ENCODE assay signal across 11 mouse cellular contexts in the genomic region with DNA sequence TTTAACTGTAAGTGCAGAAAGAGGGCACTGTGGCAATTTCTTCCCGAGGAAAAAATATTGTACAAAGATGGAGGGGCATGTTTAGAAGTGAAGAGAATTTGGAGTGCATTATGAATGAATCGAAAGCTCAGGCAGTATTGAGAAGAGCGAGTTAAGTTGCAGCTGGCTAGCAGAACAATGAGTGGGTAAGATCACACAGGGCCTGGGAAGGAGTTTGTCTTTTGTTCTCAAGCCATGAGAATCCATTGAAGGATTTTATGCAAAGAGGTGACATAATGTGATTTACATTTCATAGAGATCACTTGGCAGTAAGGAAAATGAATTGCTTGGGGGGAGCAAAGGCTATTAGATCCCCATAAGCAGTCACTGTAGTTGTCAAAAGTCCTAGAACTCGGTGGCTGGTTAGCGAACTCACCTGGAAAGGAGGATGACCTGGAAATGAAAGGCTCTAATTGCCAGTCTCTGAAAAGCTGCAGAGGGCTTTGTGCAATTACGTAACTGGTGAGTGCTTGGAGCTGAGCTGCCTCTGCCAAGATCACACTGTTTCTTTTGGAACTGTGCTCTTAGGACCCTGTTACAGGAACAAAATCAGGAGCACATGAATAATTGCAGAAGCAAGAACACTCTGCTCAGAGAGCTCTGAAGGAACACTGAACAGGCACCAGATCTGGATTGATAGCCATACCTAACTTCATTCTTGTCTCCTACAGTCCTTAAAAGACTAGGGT. TPM values are rescaled to one million over a fixed set of nuclear protein-coding genes. Genes with fewer than 3 reads are reported as not detected.
A peak's percentile ranks its signal among the peaks of the same experiment; 100 is the strongest.
DNase-seq lines count a peak whose midpoint lies in the region; ATAC-seq and TF ChIP-seq lines count a peak whose summit lies in the region.
"Had no signal": no experiment of that assay in that cellular context is flagged by ENCODE, and none has a peak within 500 bp of the region (broad histone marks: within the 10 kb centered on the region; RNA-seq: fewer than 3 reads in every experiment).

No protein-coding gene starts in this region.

- H3K27ac ChIP-seq in gastrocnemius, adult 2 months = peak overlapping the region; percentile 25; the same call in 1 of the 2 replicates
- H3K27ac ChIP-seq in liver, adult 2 months (replicated peaks; ENCODE audit: insufficient read depth, low read depth, low read length) = no peak overlapping the region
- no peak overlapping the region for H3K27ac ChIP-seq in liver, embryonic 11.5 days (ENCODE audit: low read depth, low read length)
- H3K27ac ChIP-seq in embryonic facial prominence, embryonic 14.5 days (replicated peaks; ENCODE audit: low read depth, low read length) = 0 out of 2 replicates have a peak overlapping the region, but pooled peaks have one; percentile 6
- H3K27ac ChIP-seq in midbrain, embryonic 14.5 days (replicated peaks; ENCODE audit: low read depth, low read length) = 0 out of 2 replicates have a peak overlapping the region, but pooled peaks have one; percentile 14
- H3K27ac ChIP-seq: embryonic facial prominence, embryonic 15.5 days had no signal

- H3K4me1 ChIP-seq in liver, adult 2 months (ENCODE audit: control insufficient read depth, insufficient read depth, low read length) = no peaks in the 10 kb centered on the region
- no peaks in the 10 kb centered on the region for H3K4me1 ChIP-seq in liver, embryonic 11.5 days (replicated peaks; ENCODE audit: control insufficient read depth, insufficient read depth, low read length)
- no peaks in the 10 kb centered on the region for H3K4me1 ChIP-seq in embryonic facial prominence, embryonic 14.5 days (ENCODE audit: control insufficient read depth, insufficient read depth, low read length)
- no peaks in the 10 kb centered on the region for H3K4me1 ChIP-seq in midbrain, embryonic 14.5 days (ENCODE audit: control insufficient read depth, insufficient read depth, low read length)

- no peak for DNase-seq in gastrocnemius, adult 2 months
- no peak for DNase-seq in gastrocnemius, postnatal 25 days
- peak; percentile 53 for DNase-seq in liver, adult 2 months (ENCODE audit: extremely low read depth, low read depth, low spot score)
- DNase-seq in liver, embryonic 11.5 days (ENCODE audit: low spot score) = no peak
- DNase-seq in embryonic facial prominence, embryonic 14.5 days (ENCODE audit: low spot score) = no peak
- DNase-seq in midbrain, embryonic 14.5 days = peak; percentile 32
- DNase-seq in thymus, postnatal 4 days = no peak

- TF ChIP-seq CTCF in gastrocnemius, adult 2 months (IDR thresholded peaks at IDR 0.05) = no peak
- no peak for TF ChIP-seq CTCF in liver, adult 2 months (IDR thresholded peaks at IDR 0.05; ENCODE audit: low read depth, low read length)

- H3K4me3 ChIP-seq in gastrocnemius, adult 2 months = no peak overlapping the region
- no peak overlapping the region for H3K4me3 ChIP-seq in liver, adult 2 months (ENCODE audit: insufficient read depth, low read depth, low read length)
- H3K4me3 ChIP-seq in liver, embryonic 11.5 days (ENCODE audit: low read depth, low read length) = no peak overlapping the region
- no peak overlapping the region for H3K4me3 ChIP-seq in embryonic facial prominence, embryonic 14.5 days (ENCODE audit: low read depth, low read length)
- no peak overlapping the region for H3K4me3 ChIP-seq in midbrain, embryonic 14.5 days (replicated peaks; ENCODE audit: low read depth, low read length)
- H3K4me3 ChIP-seq: embryonic facial prominence, embryonic 15.5 days; myocyte had no signal

- H3K9me3 ChIP-seq in liver, embryonic 11.5 days (ENCODE audit: control insufficient read depth, low read length) = no peaks in the 10 kb centered on the region
- H3K9me3 ChIP-seq in embryonic facial prominence, embryonic 14.5 days (ENCODE audit: control insufficient read depth, low read length) = no peaks in the 10 kb centered on the region
- no peaks in the 10 kb centered on the region for H3K9me3 ChIP-seq in midbrain, embryonic 14.5 days (ENCODE audit: control insufficient read depth, low read length)
- H3K9me3 ChIP-seq: embryonic facial prominence, embryonic 15.5 days had no signal

- H3K79me2 ChIP-seq in liver, adult 2 months (ENCODE audit: control insufficient read depth, insufficient read depth, low read length) = no peaks in the 10 kb centered on the region

- H3K4me2 ChIP-seq in liver, embryonic 11.5 days = no peak overlapping the region
- H3K4me2 ChIP-seq in embryonic facial prominence, embryonic 14.5 days (ENCODE audit: low read depth, low read length) = no peak overlapping the region
- no peak overlapping the region for H3K4me2 ChIP-seq in midbrain, embryonic 14.5 days (ENCODE audit: low read length)
- H3K4me2 ChIP-seq: embryonic facial prominence, embryonic 15.5 days had no signal

- H3K36me3 ChIP-seq in liver, adult 2 months (ENCODE audit: control insufficient read depth, insufficient read depth, low read length) = peaks cover 32% of the 10 kb centered on the region
- H3K36me3 ChIP-seq in liver, embryonic 11.5 days (ENCODE audit: control insufficient read depth, insufficient read depth, low read length) = peaks cover 24% of the 10 kb centered on the region
- peaks cover 40% of the 10 kb centered on the region for H3K36me3 ChIP-seq in embryonic facial prominence, embryonic 14.5 days (ENCODE audit: control insufficient read depth, insufficient read depth, low read length)
- H3K36me3 ChIP-seq in midbrain, embryonic 14.5 days (ENCODE audit: control insufficient read depth, insufficient read depth, low read length) = peaks cover 31% of the 10 kb centered on the region

- WGBS in liver, adult 2 months = 65% methylated on average over 6 of the region's 6 CpGs
- 84% methylated on average over 6 of the region's 6 CpGs for WGBS in liver, embryonic 11.5 days
- WGBS in embryonic facial prominence, embryonic 14.5 days = 77% methylated on average over 6 of the region's 6 CpGs
- WGBS in midbrain, embryonic 14.5 days = 24% methylated on average over 6 of the region's 6 CpGs

- intact Hi-C loops in gastrocnemius, adult 2 months (cut with DNase I) = loop anchor here (1.0 kb wide), 1 partner anchor 85 kb away; no protein-coding TSS in a partner anchor

- no peaks in the 10 kb centered on the region for H3K27me3 ChIP-seq in liver, adult 2 months (ENCODE audit: control insufficient read depth, insufficient read depth, low read length)
- H3K27me3 ChIP-seq in liver, embryonic 11.5 days (replicated peaks; ENCODE audit: control insufficient read depth, insufficient read depth, low read length) = no peaks in the 10 kb centered on the region
- H3K27me3 ChIP-seq in embryonic facial prominence, embryonic 14.5 days (replicated peaks; ENCODE audit: control insufficient read depth, insufficient read depth, low read length) = no peaks in the 10 kb centered on the region
- H3K27me3 ChIP-seq in midbrain, embryonic 14.5 days (ENCODE audit: control insufficient read depth, insufficient read depth, low read length) = no peaks in the 10 kb centered on the region
- H3K27me3 ChIP-seq: embryonic facial prominence, embryonic 15.5 days had no signal

- TF ChIP-seq POLR2A in liver, adult 2 months (IDR thresholded peaks at IDR 0.05; ENCODE audit: extremely low read depth, insufficient read depth, low read length) = no peak

- ATAC-seq in liver, embryonic 11.5 days (replicated peaks; ENCODE audit: low FRiP score) = no peak
- peak; percentile 38; the same call in 1 of the 2 replicates for ATAC-seq in embryonic facial prominence, embryonic 14.5 days (ENCODE audit: low read depth)
- ATAC-seq in midbrain, embryonic 14.5 days (ENCODE audit: low FRiP score, low TSS enrichment) = no peak; the same call in 1 of the 2 replicates
- ATAC-seq in megakaryocyte, adult 5-6 weeks (ENCODE audit: poor library complexity, severe bottlenecking) = no peak
- ATAC-seq: CD4-positive, CD25-positive, alpha-beta regulatory T cell, adult 4 months had no signal

- H3K9ac ChIP-seq in liver, adult 2 months (ENCODE audit: low read depth, low read length) = no peak overlapping the region
- H3K9ac ChIP-seq in liver, embryonic 11.5 days (ENCODE audit: low read depth, low read length) = no peak overlapping the region
- H3K9ac ChIP-seq in embryonic facial prominence, embryonic 14.5 days (ENCODE audit: low read depth, low read length) = no peak overlapping the region
- H3K9ac ChIP-seq in midbrain, embryonic 14.5 days (replicated peaks; ENCODE audit: low read length) = no peak overlapping the region
- H3K9ac ChIP-seq: embryonic facial prominence, embryonic 15.5 days had no signal

RNA-seq across cellular contexts. Expression of gene Ilk, which starts 7.5 kb away (rescaled TPM):
- total RNA-seq in gastrocnemius, adult 2 months (2021) = 10 to 100 TPM; 41.8 to 49.1 TPM
- total RNA-seq in gastrocnemius, postnatal 25 days (2021) = 10 to 100 TPM; 49.9 to 59.5 TPM
- total RNA-seq in liver, adult 2 months (2014; rRNA removed) = 36.6 and 41.1 TPM in 2 replicates
- polyA plus RNA-seq in liver, adult 2 months (2012; rRNA removed) = 50.5 and 53.6 TPM in 2 replicates
- 221 and 231 TPM in 2 replicates for polyA plus RNA-seq in liver, embryonic 11.5 days (2014; fragmentation: Nextera tagmentation; extraction: Ambion mirVana)
- 418 and 440 TPM in 2 replicates for polyA plus RNA-seq in embryonic facial prominence, embryonic 14.5 days (2014; fragmentation: Nextera tagmentation; extraction: Ambion mirVana)
- 166 and 199 TPM in 2 replicates for polyA plus RNA-seq in midbrain, embryonic 14.5 days (2014; fragmentation: Nextera tagmentation; extraction: Ambion mirVana)
- 259 and 268 TPM in 2 replicates for total RNA-seq in megakaryocyte, adult 5-6 weeks (2015)
- 180 and 183 TPM in 2 replicates for total RNA-seq in megakaryocyte, adult 5-6 weeks (2017)

RNA-seq across cellular contexts. Expression of gene Rrp8, which starts 8.3 kb away (rescaled TPM):
- 10 to 100 TPM; 12.2 to 12.3 TPM for total RNA-seq in gastrocnemius, adult 2 months (2021)
- 1 to 10 TPM; 8.9 to 9.0 TPM for total RNA-seq in gastrocnemius, postnatal 25 days (2021)
- total RNA-seq in liver, adult 2 months (2014; rRNA removed) = 4.9 and 5.5 TPM in 2 replicates
- 5.5 and 5.9 TPM in 2 replicates for polyA plus RNA-seq in liver, adult 2 months (2012; rRNA removed)
- polyA plus RNA-seq in liver, embryonic 11.5 days (2014; fragmentation: Nextera tagmentation; extraction: Ambion mirVana) = 42.3 and 52.3 TPM in 2 replicates
- polyA plus RNA-seq in embryonic facial prominence, embryonic 14.5 days (2014; fragmentation: Nextera tagmentation; extraction: Ambion mirVana) = 30.9 and 31.2 TPM in 2 replicates
- 18.6 and 24.4 TPM in 2 replicates for polyA plus RNA-seq in midbrain, embryonic 14.5 days (2014; fragmentation: Nextera tagmentation; extraction: Ambion mirVana)
- total RNA-seq in megakaryocyte, adult 5-6 weeks (2015) = 12.3 and 15.8 TPM in 2 replicates
- 17.4 and 21.0 TPM in 2 replicates for total RNA-seq in megakaryocyte, adult 5-6 weeks (2017)

RNA-seq across cellular contexts. Expression of gene Taf10, which starts 15.3 kb away (rescaled TPM):
- total RNA-seq in gastrocnemius, adult 2 months (2021) = 100 to 1,000 TPM in 1 of 2 experiments, 10 to 100 TPM in 1; 78.6 to 100 TPM
- 10 to 100 TPM; 79.5 to 84.6 TPM for total RNA-seq in gastrocnemius, postnatal 25 days (2021)
- total RNA-seq in liver, adult 2 months (2014; rRNA removed) = 87.3 and 107 TPM in 2 replicates
- 296 and 310 TPM in 2 replicates for polyA plus RNA-seq in liver, adult 2 months (2012; rRNA removed)
- polyA plus RNA-seq in liver, embryonic 11.5 days (2014; fragmentation: Nextera tagmentation; extraction: Ambion mirVana) = 229 and 244 TPM in 2 replicates
- 163 and 166 TPM in 2 replicates for polyA plus RNA-seq in embryonic facial prominence, embryonic 14.5 days (2014; fragmentation: Nextera tagmentation; extraction: Ambion mirVana)
- polyA plus RNA-seq in midbrain, embryonic 14.5 days (2014; fragmentation: Nextera tagmentation; extraction: Ambion mirVana) = 131 and 152 TPM in 2 replicates
- total RNA-seq in megakaryocyte, adult 5-6 weeks (2015) = 259 and 284 TPM in 2 replicates
- total RNA-seq in megakaryocyte, adult 5-6 weeks (2017) = 129 and 148 TPM in 2 replicates

RNA-seq across cellular contexts. Expression of gene Tpp1, which starts 23.2 kb away (rescaled TPM):
- 10 to 100 TPM; 42.3 to 45.8 TPM for total RNA-seq in gastrocnemius, adult 2 months (2021)
- 10 to 100 TPM; 37.5 to 38.7 TPM for total RNA-seq in gastrocnemius, postnatal 25 days (2021)
- 27.4 and 43.8 TPM in 2 replicates for total RNA-seq in liver, adult 2 months (2014; rRNA removed)
- 95.3 and 124 TPM in 2 replicates for polyA plus RNA-seq in liver, adult 2 months (2012; rRNA removed)
- 77.3 and 80.0 TPM in 2 replicates for polyA plus RNA-seq in liver, embryonic 11.5 days (2014; fragmentation: Nextera tagmentation; extraction: Ambion mirVana)
- polyA plus RNA-seq in embryonic facial prominence, embryonic 14.5 days (2014; fragmentation: Nextera tagmentation; extraction: Ambion mirVana) = 79.6 and 80.6 TPM in 2 replicates
- polyA plus RNA-seq in midbrain, embryonic 14.5 days (2014; fragmentation: Nextera tagmentation; extraction: Ambion mirVana) = 22.5 and 49.5 TPM in 2 replicates
- total RNA-seq in megakaryocyte, adult 5-6 weeks (2015) = 69.7 and 71.5 TPM in 2 replicates
- total RNA-seq in megakaryocyte, adult 5-6 weeks (2017) = 21.7 and 29.0 TPM in 2 replicates

RNA-seq across cellular contexts. Expression of gene Dchs1, which starts 58.6 kb away (rescaled TPM):
- 1 to 10 TPM; 2.1 to 5.0 TPM for total RNA-seq in gastrocnemius, adult 2 months (2021)
- total RNA-seq in gastrocnemius, postnatal 25 days (2021) = 1 to 10 TPM; 4.3 to 5.3 TPM
- 1.4 and 2.7 TPM in 2 replicates for total RNA-seq in liver, adult 2 months (2014; rRNA removed)
- polyA plus RNA-seq in liver, adult 2 months (2012; rRNA removed) = 1.1 TPM in 2 replicates
- 5.0 and 5.8 TPM in 2 replicates for polyA plus RNA-seq in liver, embryonic 11.5 days (2014; fragmentation: Nextera tagmentation; extraction: Ambion mirVana)
- polyA plus RNA-seq in embryonic facial prominence, embryonic 14.5 days (2014; fragmentation: Nextera tagmentation; extraction: Ambion mirVana) = 21.2 and 24.1 TPM in 2 replicates
- 22.4 and 26.1 TPM in 2 replicates for polyA plus RNA-seq in midbrain, embryonic 14.5 days (2014; fragmentation: Nextera tagmentation; extraction: Ambion mirVana)
- 0.07 TPM in 2 replicates for total RNA-seq in megakaryocyte, adult 5-6 weeks (2015)
- total RNA-seq in megakaryocyte, adult 5-6 weeks (2017) = 0.04 TPM in 1 of 2 replicates, not detected in the other
- polyA plus RNA-seq: CD4-positive, CD25-positive, alpha-beta regulatory T cell, adult 4 months had no signal

Comparison
In these comparisons a context has a peak if more than half of its experiments do, and no peak if none do; other contexts are left out.
1. DNase-seq: peak in liver, adult 2 months (single experiment) and midbrain, embryonic 14.5 days (single experiment); none in gastrocnemius, adult 2 months (single experiment), gastrocnemius, postnatal 25 days (single experiment), liver, embryonic 11.5 days (single experiment), embryonic facial prominence, embryonic 14.5 days (single experiment) and thymus, postnatal 4 days (single experiment).
2. H3K27ac ChIP-seq: peak in gastrocnemius, adult 2 months (single experiment), embryonic facial prominence, embryonic 14.5 days (single experiment) and midbrain, embryonic 14.5 days (single experiment); none in liver, adult 2 months (single experiment) and liver, embryonic 11.5 days (single experiment).